Mouse (Mus musculus): ENCODE measurements at regions not wholly inside any gene's neighbourhood (a gene's known extent, or its start where the extent isn't known, plus 50 kb on each side); places are given as distances from the start of the nearest gene placed in this dataset.

DNA sequence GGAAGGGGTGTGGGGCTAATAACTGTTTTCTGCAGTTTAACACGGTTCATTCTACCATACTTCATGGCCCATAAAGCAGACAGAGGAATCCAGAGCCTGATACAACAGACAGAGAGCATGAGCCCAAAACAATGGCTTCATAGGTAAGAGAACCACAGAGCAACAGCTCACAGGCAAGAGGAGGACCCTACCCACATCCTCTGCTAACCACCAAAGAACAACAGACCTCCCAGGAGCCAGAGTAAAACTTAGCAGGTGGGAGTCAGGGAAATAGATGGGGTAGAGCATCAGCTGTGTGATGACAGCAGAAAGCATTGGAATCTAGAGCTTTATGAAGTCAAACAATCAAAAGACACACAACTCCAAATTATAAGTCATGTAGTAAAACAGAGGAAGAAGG lies 231.8 kb downstream of the 1700129C05Rik start:
- Histone ChIP-seq H3K4me1 (replicated peaks) (peaks cover 14% of the 10 kb centered on the region), H3K27ac (no peak overlapping the region), H3K4me3 (replicated peaks) (no peak overlapping the region), H3K36me3 (no peaks in the 10 kb centered on the region), H3K9ac (replicated peaks) (no peak overlapping the region), H3K9me3 (no peaks in the 10 kb centered on the region), H3K27me3 (no peaks in the 10 kb centered on the region), H3K4me2 (no peak overlapping the region)
- WGBS: 55% methylated on average over 1 of the region's 1 CpGs
- ATAC-seq (ENCODE audit: insufficient number of reproducible peaks, insufficient read depth, low FRiP score, low TSS enrichment, low read depth): no peak

DNA sequence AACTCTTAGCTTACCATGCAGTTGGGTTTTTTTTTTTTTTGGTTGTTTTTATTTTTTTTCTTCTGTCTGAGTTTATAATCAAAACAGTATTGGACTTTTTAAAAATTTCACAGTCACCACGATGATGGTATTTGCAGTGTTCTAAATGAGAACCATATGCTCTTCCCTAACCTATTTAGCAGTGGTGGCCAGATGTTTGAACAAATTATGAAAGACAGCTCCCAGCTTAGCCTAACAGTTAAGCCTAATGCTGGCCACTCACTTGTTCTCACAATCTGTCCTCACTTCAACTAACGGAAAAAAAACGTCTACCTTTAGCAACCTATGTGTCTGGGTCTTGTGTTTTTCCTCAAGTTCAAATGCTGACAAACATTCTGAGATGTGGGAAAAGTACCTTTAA lies 234.8 kb downstream of the 1700129C05Rik start:
- no peak overlapping the region for H3K9ac ChIP-seq (replicated peaks)
- WGBS: 13% methylated on average over 3 of the region's 3 CpGs
- H3K27ac ChIP-seq: peak overlapping the region; percentile 29; the same call in 1 of the 2 replicates
- no peaks in the 10 kb centered on the region for H3K27me3 ChIP-seq
- H3K9me3 ChIP-seq: no peaks in the 10 kb centered on the region
- no peak overlapping the region for H3K4me2 ChIP-seq
- H3K36me3 ChIP-seq: no peaks in the 10 kb centered on the region
- H3K4me3 ChIP-seq (replicated peaks): no peak overlapping the region
- ATAC-seq (ENCODE audit: insufficient number of reproducible peaks, insufficient read depth, low FRiP score, low TSS enrichment, low read depth): peak; percentile 76
- peaks cover 14% of the 10 kb centered on the region for H3K4me1 ChIP-seq (replicated peaks)

- ATAC-seq (ENCODE audit: insufficient number of reproducible peaks, insufficient read depth, low FRiP score, low TSS enrichment, low read depth): no peak
- no peak overlapping the region for H3K4me2 ChIP-seq
- no peaks in the 10 kb centered on the region for H3K36me3 ChIP-seq
- no peaks in the 10 kb centered on the region for H3K9me3 ChIP-seq
- H3K9ac ChIP-seq (replicated peaks): no peak overlapping the region
- H3K4me3 ChIP-seq (replicated peaks): no peak overlapping the region
- H3K4me1 ChIP-seq (replicated peaks): peaks cover 14% of the 10 kb centered on the region
- H3K27ac ChIP-seq: no peak overlapping the region
- H3K27me3 ChIP-seq: no peaks in the 10 kb centered on the region
- 35% methylated on average over 3 of the region's 3 CpGs for WGBS
Measured at GRCm38 (mm10) chr14:58907359-58907758, 235.3 kb downstream of the 1700129C05Rik start.

DNA sequence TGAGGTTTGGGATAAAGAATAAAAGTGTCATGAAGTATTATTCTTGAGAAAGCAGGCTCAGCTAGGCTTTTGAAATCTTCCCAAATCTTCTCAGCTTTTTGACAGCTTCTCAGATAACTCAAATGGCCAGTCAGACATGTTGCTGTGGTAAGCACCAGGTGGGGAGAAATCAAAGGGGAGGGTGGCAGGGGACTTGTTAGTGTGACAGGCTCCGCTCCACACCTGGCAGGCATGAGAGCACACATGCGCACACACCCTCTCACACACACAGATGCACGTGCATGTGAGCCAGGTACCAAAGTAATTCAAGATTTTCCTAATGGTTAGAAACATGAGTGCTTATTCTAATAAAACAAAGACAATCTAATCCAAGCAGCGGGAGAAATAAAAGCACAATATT lies 236.1 kb downstream of the 1700129C05Rik start:
- no peaks in the 10 kb centered on the region for H3K36me3 ChIP-seq
- H3K27ac ChIP-seq: no peak overlapping the region
- peaks cover 14% of the 10 kb centered on the region for H3K4me1 ChIP-seq (replicated peaks)
- no peak overlapping the region for H3K4me2 ChIP-seq
- no peak for ATAC-seq (ENCODE audit: insufficient number of reproducible peaks, insufficient read depth, low FRiP score, low TSS enrichment, low read depth)
- no peaks in the 10 kb centered on the region for H3K27me3 ChIP-seq
- H3K9me3 ChIP-seq: no peaks in the 10 kb centered on the region
- no peak overlapping the region for H3K4me3 ChIP-seq (replicated peaks)
- H3K9ac ChIP-seq (replicated peaks): no peak overlapping the region
- WGBS: 42% methylated on average over 4 of the region's 4 CpGs

DNA sequence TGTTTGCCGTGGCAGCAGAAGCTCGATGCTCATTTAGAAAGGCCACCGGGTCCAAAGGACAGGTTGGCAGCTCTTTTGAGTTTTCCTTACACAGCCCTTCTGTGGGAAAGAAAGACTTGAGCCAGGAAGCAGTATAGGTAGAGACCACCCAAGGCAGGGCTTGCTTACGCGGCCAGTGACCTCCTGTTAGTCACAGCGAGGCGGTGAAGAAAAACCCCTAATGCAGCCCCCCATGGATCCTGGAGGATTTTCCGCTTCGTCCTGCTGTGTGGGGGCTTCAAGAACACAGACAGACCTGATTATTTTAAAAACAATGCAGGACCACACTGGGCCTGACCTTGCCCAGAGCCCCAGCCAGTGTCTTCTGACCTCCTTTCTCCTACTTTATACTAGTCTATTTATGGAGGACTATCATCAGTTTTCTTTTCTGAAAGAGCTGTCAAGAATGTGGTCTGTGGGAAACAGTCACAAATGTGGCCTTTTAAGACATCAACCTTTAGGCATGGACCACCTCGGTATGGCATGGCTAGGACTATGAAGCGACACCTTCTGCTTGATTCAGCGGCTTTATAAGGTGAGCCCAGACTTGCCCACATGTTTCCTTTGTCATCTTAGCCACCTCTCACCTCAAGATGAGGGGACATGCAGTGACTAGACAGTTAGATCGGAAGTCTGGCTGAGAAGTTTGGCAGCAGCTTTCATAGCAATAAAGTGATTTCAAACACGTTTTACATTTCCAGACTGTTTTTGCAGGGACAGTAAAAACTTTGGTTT lies 274.3 kb downstream of the 1700129C05Rik start:
- Histone ChIP-seq H3K36me3 (no peaks in the 10 kb centered on the region), H3K9ac (replicated peaks) (no peak overlapping the region), H3K9me3 (no peaks in the 10 kb centered on the region), H3K27me3 (no peaks in the 10 kb centered on the region), H3K4me3 (replicated peaks) (no peak overlapping the region), H3K4me1 (replicated peaks) (peaks cover 12% of the 10 kb centered on the region), H3K4me2 (peak overlapping the region; percentile 37), H3K27ac (no peak overlapping the region)
- no peak for ATAC-seq (ENCODE audit: insufficient number of reproducible peaks, insufficient read depth, low FRiP score, low TSS enrichment, low read depth)
- 41% methylated on average over 14 of the region's 14 CpGs for WGBS

DNA sequence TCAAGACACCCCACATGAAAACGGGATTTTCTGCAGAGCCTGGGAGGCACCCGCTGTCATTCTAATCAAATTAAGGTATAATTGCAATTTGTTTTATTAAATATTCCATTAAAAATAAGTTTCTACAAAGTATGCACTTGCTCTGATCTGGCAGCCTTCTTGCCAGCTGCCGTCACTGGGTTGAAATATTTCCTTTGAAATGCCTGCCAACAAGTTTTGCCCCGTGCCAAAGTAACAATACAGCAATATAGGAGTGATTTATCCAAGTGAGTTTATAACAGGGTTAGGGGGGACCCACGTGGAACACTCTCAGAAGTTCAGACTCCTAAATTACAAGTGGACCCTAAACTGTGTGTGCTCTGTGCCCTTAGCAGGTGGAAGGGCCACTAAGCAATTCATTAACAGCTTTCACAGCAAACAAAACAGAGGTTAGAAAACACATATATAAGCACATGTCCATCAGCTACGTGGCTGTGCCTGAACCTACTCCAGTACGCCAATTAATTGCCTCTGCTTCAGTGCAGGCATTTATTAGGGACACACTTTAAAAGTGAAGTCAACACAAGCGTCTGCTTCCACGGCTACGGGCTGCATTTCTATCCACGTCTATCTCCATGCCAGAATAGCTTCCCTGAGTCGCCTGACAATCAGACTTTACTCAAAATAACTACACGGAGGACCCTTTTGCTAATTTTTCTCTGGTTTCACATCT lies 275.1 kb downstream of the 1700129C05Rik start:
- Histone ChIP-seq H3K9me3 (no peaks in the 10 kb centered on the region), H3K36me3 (no peaks in the 10 kb centered on the region), H3K4me1 (replicated peaks) (peaks cover 12% of the 10 kb centered on the region), H3K27me3 (no peaks in the 10 kb centered on the region), H3K4me3 (replicated peaks) (no peak overlapping the region), H3K27ac (no peak overlapping the region), H3K9ac (replicated peaks) (no peak overlapping the region), H3K4me2 (peak overlapping the region; percentile 37)
- 31% methylated on average over 13 of the region's 13 CpGs for WGBS
- ATAC-seq (ENCODE audit: insufficient number of reproducible peaks, insufficient read depth, low FRiP score, low TSS enrichment, low read depth): no peak

GRCm38 (mm10) chr14:58854871-58855270 lies 287.8 kb downstream of the 1700129C05Rik start:
- Histone ChIP-seq H3K4me3 (replicated peaks) (no peak overlapping the region), H3K27me3 (no peaks in the 10 kb centered on the region), H3K36me3 (no peaks in the 10 kb centered on the region), H3K27ac (no peak overlapping the region), H3K4me2 (no peak overlapping the region), H3K9ac (replicated peaks) (no peak overlapping the region), H3K9me3 (no peaks in the 10 kb centered on the region), H3K4me1 (replicated peaks) (no peaks in the 10 kb centered on the region)
- WGBS: 54% methylated on average over 4 of the region's 4 CpGs
- no peak for ATAC-seq (ENCODE audit: insufficient number of reproducible peaks, insufficient read depth, low FRiP score, low TSS enrichment, low read depth)

DNA sequence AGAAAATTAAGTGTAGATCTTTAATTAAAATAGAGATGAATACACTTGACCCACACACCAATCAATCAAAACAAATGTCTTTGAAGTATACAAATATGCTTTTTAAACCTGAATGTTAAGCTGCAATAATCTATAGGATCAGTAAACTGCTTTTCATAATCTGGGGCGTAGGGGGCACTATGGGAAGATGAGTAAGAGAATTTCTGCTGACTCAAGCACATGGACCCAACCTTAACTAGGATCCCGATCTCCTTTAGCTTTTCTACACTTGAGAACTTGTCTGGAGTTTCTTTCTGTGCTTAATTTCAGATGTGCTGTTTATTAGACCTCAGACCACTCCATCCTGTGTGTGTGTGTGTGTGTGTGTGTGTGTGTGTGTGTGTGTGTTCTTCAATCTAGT lies 298.1 kb downstream of the 1700129C05Rik start:
- ATAC-seq (ENCODE audit: insufficient number of reproducible peaks, insufficient read depth, low FRiP score, low TSS enrichment, low read depth): no peak
- Histone ChIP-seq H3K27ac (no peak overlapping the region), H3K4me1 (replicated peaks) (no peaks in the 10 kb centered on the region), H3K4me3 (replicated peaks) (no peak overlapping the region), H3K36me3 (no peaks in the 10 kb centered on the region), H3K27me3 (no peaks in the 10 kb centered on the region), H3K9ac (replicated peaks) (no peak overlapping the region), H3K4me2 (no peak overlapping the region), H3K9me3 (no peaks in the 10 kb centered on the region)
- 77% methylated on average over 2 of the region's 2 CpGs for WGBS

GRCm38 (mm10) chr14:58842196-58842886 lies 300.4 kb downstream of the 1700129C05Rik start:
- H3K4me1 ChIP-seq (replicated peaks): no peaks in the 10 kb centered on the region
- H3K27me3 ChIP-seq: no peaks in the 10 kb centered on the region
- H3K36me3 ChIP-seq: no peaks in the 10 kb centered on the region
- no peak overlapping the region for H3K4me2 ChIP-seq
- H3K27ac ChIP-seq: no peak overlapping the region
- no peak overlapping the region for H3K9ac ChIP-seq (replicated peaks)
- no peaks in the 10 kb centered on the region for H3K9me3 ChIP-seq
- no peak for ATAC-seq (ENCODE audit: insufficient number of reproducible peaks, insufficient read depth, low FRiP score, low TSS enrichment, low read depth)
- no peak overlapping the region for H3K4me3 ChIP-seq (replicated peaks)
- WGBS: 72% methylated on average over 1 of the region's 1 CpGs

GRCm38 (mm10) chr14:58822938-58823337 lies 319.8 kb downstream of the 1700129C05Rik start:
- H3K27me3 ChIP-seq: no peaks in the 10 kb centered on the region
- no peak overlapping the region for H3K27ac ChIP-seq
- H3K9ac ChIP-seq (replicated peaks): no peak overlapping the region
- H3K4me1 ChIP-seq (replicated peaks): no peaks in the 10 kb centered on the region
- ATAC-seq (ENCODE audit: insufficient number of reproducible peaks, insufficient read depth, low FRiP score, low TSS enrichment, low read depth): no peak
- H3K4me3 ChIP-seq (replicated peaks): no peak overlapping the region
- no peak overlapping the region for H3K4me2 ChIP-seq
- WGBS: 80% methylated on average over 4 of the region's 4 CpGs
- no peaks in the 10 kb centered on the region for H3K9me3 ChIP-seq
- no peaks in the 10 kb centered on the region for H3K36me3 ChIP-seq

DNA sequence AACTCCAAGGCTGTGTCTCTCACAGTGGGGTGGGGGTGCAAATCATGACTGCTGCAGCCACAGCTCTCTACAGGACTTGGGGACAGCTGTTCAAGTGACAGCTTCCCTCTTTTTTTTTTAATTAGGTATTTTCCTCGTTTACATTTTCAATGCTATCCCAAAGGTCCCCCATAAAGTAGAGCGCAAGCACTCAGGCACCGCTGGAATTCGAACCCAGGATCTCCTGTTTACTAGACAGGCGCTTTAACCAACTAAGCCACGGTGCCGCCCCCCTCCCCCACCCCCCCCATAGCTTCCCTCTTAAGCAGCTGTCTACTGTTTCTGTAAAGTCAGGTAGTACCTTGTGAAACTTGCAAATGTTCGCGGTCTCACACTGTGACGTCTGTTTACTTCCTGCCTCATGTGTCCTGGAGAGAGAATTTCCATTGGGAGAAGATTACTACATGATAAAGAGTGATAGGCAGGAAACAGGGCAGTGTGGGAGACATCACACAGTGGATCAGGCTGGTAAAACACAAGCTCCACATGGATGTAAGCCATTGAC lies 324.7 kb downstream of the 1700129C05Rik start:
- no peak overlapping the region for H3K4me3 ChIP-seq (replicated peaks)
- H3K36me3 ChIP-seq: no peaks in the 10 kb centered on the region
- no peak overlapping the region for H3K4me2 ChIP-seq
- ATAC-seq (ENCODE audit: insufficient number of reproducible peaks, insufficient read depth, low FRiP score, low TSS enrichment, low read depth): no peak
- no peaks in the 10 kb centered on the region for H3K27me3 ChIP-seq
- no peaks in the 10 kb centered on the region for H3K9me3 ChIP-seq
- H3K4me1 ChIP-seq (replicated peaks): no peaks in the 10 kb centered on the region
- no peak overlapping the region for H3K27ac ChIP-seq
- no peak overlapping the region for H3K9ac ChIP-seq (replicated peaks)
- 73% methylated on average over 10 of the region's 10 CpGs for WGBS
